Mouse (Mus musculus) liver, embryonic 11.5 days (tissue): ENCODE measurements around the gene Fam205c. TPM values are rescaled to one million over a fixed set of nuclear protein-coding genes. Genes with fewer than 3 reads are reported as not detected.

Source experiments
- polyA plus RNA-seq: library from polyadenylated mRNA; unstranded; fragments of >200 nt; fragmentation: Nextera tagmentation; extraction: Ambion mirVana; gene quantifications from 2 replicates; pipeline ENCODE4 v1.2.1, GENCODE M21; 2014

Gene Fam205c
- polyA plus RNA-seq, 1 experiment from 2014 or later = 0.71 TPM

Other genes with a start within 250 kb of the Fam205c start
- not detected in 2 replicates for gene Gm2564, start 244.5 kb downstream of the Fam205c start, polyA plus RNA-seq
- gene Ccl27b, start 219.0 kb downstream of the Fam205c start, polyA plus RNA-seq = not detected in 2 replicates
- gene Il11ra2, start 212.3 kb downstream of the Fam205c start, polyA plus RNA-seq = not detected in 2 replicates
- gene 4930578G10Rik, start 138.7 kb downstream of the Fam205c start, polyA plus RNA-seq = not detected in 2 replicates
- gene Ccl19, start 117.7 kb downstream of the Fam205c start, polyA plus RNA-seq = not detected in 2 replicates
- 0.65 and 1.2 TPM in 2 replicates for gene Ccl21a, start 100.2 kb downstream of the Fam205c start, polyA plus RNA-seq
- 0.22 and 0.29 TPM in 2 replicates for gene Fam205a1, start 20.3 kb downstream of the Fam205c start, polyA plus RNA-seq
- gene Gm12394, start 17.5 kb downstream of the Fam205c start, polyA plus RNA-seq = 0.11 and 0.18 TPM in 2 replicates
- 0.38 and 0.42 TPM in 2 replicates for gene Phf24, start 42.4 kb upstream of the Fam205c start, polyA plus RNA-seq
- gene Dnajb5, start 75.6 kb upstream of the Fam205c start, polyA plus RNA-seq = 2.0 and 3.0 TPM in 2 replicates
- gene 1700022I11Rik, start 95.4 kb upstream of the Fam205c start, polyA plus RNA-seq = 0.41 and 0.53 TPM in 2 replicates
- 452 and 513 TPM in 2 replicates for gene Vcp, start 126.3 kb upstream of the Fam205c start, polyA plus RNA-seq
- gene Fancg, start 136.3 kb upstream of the Fam205c start, polyA plus RNA-seq = 18.2 and 18.6 TPM in 2 replicates
- 22.5 and 23.3 TPM in 2 replicates for gene Pigo, start 151.6 kb upstream of the Fam205c start, polyA plus RNA-seq
- 409 and 425 TPM in 2 replicates for gene Stoml2, start 157.5 kb upstream of the Fam205c start, polyA plus RNA-seq
- gene Fam214b, start 172.0 kb upstream of the Fam205c start, polyA plus RNA-seq = 6.0 and 7.4 TPM in 2 replicates
- 2.0 and 2.4 TPM in 2 replicates for gene Unc13b, start 184.7 kb upstream of the Fam205c start, polyA plus RNA-seq